Mouse (Mus musculus): ENCODE data around the gene Gm49661. TPM values are rescaled to one million over a fixed set of nuclear protein-coding genes. Genes with fewer than 3 reads are reported as not detected.

The Gm49661 gene
- not detected in 2 replicates for polyA plus RNA-seq (2014; fragmentation: Nextera tagmentation; extraction: Ambion mirVana)

GRCm38 (mm10) chr8:84969241-84970134, at the start of gene Gm49661, which contains the start of the genes Prdx2 and Rnaseh2a:
Gene Gm49661, minus strand, starts transcription at chr8:84969433.
Gene Prdx2, plus strand, starts transcription at chr8:84969587.
Gene Rnaseh2a, minus strand, starts transcription at chr8:84969767.
- Histone ChIP-seq H3K9me3 (replicated peaks; ENCODE audit: control insufficient read depth, low read length) (no peaks in the 10 kb centered on the region), H3K27me3 (ENCODE audit: control insufficient read depth, insufficient read depth, low read length) (no peaks in the 10 kb centered on the region), H3K36me3 (replicated peaks; ENCODE audit: control insufficient read depth, insufficient read depth, low read depth, low read length) (peaks cover 3% of the 10 kb centered on the region), H3K9ac (replicated peaks; ENCODE audit: low read length) (peak within 1 kb of the TSS; percentile 97), H3K4me2 (ENCODE audit: low read depth, low read length) (peak within 1 kb of the TSS; percentile 86), H3K27ac (replicated peaks; ENCODE audit: low read depth, low read length) (peak within 1 kb of the TSS; percentile 78), H3K4me3 (ENCODE audit: low read depth, low read length) (peak within 1 kb of the TSS; percentile 63), H3K4me1 (ENCODE audit: control insufficient read depth, insufficient read depth, low read length) (peaks cover 7% of the 10 kb centered on the region)
- under 1% methylated on average over 49 of the region's 56 CpGs for WGBS
- ATAC-seq (replicated peaks; ENCODE audit: insufficient number of reproducible peaks, low FRiP score, low TSS enrichment, low read depth) (peak; percentile 53), DNase-seq (ENCODE audit: low spot score) (peak; percentile 81)

- ATAC-seq (replicated peaks; ENCODE audit: insufficient number of reproducible peaks, low FRiP score, low TSS enrichment, low read depth) (no peak), DNase-seq (ENCODE audit: low spot score) (no peak)
- Histone ChIP-seq H3K9me3 (replicated peaks; ENCODE audit: control insufficient read depth, low read length) (no peaks in the 10 kb centered on the region), H3K9ac (replicated peaks; ENCODE audit: low read length) (no peak overlapping the region), H3K27ac (replicated peaks; ENCODE audit: low read depth, low read length) (no peak overlapping the region), H3K4me1 (ENCODE audit: control insufficient read depth, insufficient read depth, low read length) (no peaks in the 10 kb centered on the region; the same call in 1 of the 2 replicates), H3K36me3 (replicated peaks; ENCODE audit: control insufficient read depth, insufficient read depth, low read depth, low read length) (no peaks in the 10 kb centered on the region; the same call in 1 of the 2 replicates), H3K27me3 (ENCODE audit: control insufficient read depth, insufficient read depth, low read length) (peaks cover 9% of the 10 kb centered on the region), H3K4me3 (ENCODE audit: low read depth, low read length) (no peak overlapping the region), H3K4me2 (ENCODE audit: low read depth, low read length) (no peak overlapping the region)
- WGBS: 31% methylated on average over 5 of the region's 5 CpGs
Observed at GRCm38 (mm10) chr8:85017209-85017608, 48.0 kb upstream of the Gm49661 start.

- H3K4me2 ChIP-seq (ENCODE audit: low read depth, low read length): no peak overlapping the region
- H3K27ac ChIP-seq (replicated peaks; ENCODE audit: low read depth, low read length): no peak overlapping the region
- DNase-seq (ENCODE audit: low spot score) (no peak), ATAC-seq (replicated peaks; ENCODE audit: insufficient number of reproducible peaks, low FRiP score, low TSS enrichment, low read depth) (no peak)
- 65% methylated on average over 10 of the region's 10 CpGs for WGBS
- no peak overlapping the region for H3K4me3 ChIP-seq (ENCODE audit: low read depth, low read length)
- peaks cover 10% of the 10 kb centered on the region for H3K27me3 ChIP-seq (ENCODE audit: control insufficient read depth, insufficient read depth, low read length)
- no peak overlapping the region for H3K9ac ChIP-seq (replicated peaks; ENCODE audit: low read length)
- H3K36me3 ChIP-seq (replicated peaks; ENCODE audit: control insufficient read depth, insufficient read depth, low read depth, low read length): no peaks in the 10 kb centered on the region; the same call in 1 of the 2 replicates
- no peaks in the 10 kb centered on the region for H3K9me3 ChIP-seq (replicated peaks; ENCODE audit: control insufficient read depth, low read length)
- no peaks in the 10 kb centered on the region; the same call in 1 of the 2 replicates for H3K4me1 ChIP-seq (ENCODE audit: control insufficient read depth, insufficient read depth, low read length)
Observed at GRCm38 (mm10) chr8:85016724-85017123, 47.5 kb upstream of the Gm49661 start.

GRCm38 (mm10) chr8:85014431-85014830, 45.2 kb upstream of the Gm49661 start, which contains the start of gene Best2:
Gene Best2, minus strand, starts transcription at chr8:85014531.
- Histone ChIP-seq H3K4me2 (ENCODE audit: low read depth, low read length) (peak within 1 kb of the TSS; percentile 47), H3K36me3 (replicated peaks; ENCODE audit: control insufficient read depth, insufficient read depth, low read depth, low read length) (no peaks in the 10 kb centered on the region; the same call in 1 of the 2 replicates), H3K4me3 (ENCODE audit: low read depth, low read length) (0 out of 2 replicates have a peak within 1 kb of the TSS, but pooled peaks have one; percentile 14), H3K9ac (replicated peaks; ENCODE audit: low read length) (peak within 1 kb of the TSS; percentile 51; the same call in 1 of the 2 replicates), H3K27me3 (ENCODE audit: control insufficient read depth, insufficient read depth, low read length) (peaks cover 19% of the 10 kb centered on the region), H3K4me1 (ENCODE audit: control insufficient read depth, insufficient read depth, low read length) (no peaks in the 10 kb centered on the region; the same call in 1 of the 2 replicates), H3K27ac (replicated peaks; ENCODE audit: low read depth, low read length) (no peak within 1 kb of the TSS), H3K9me3 (replicated peaks; ENCODE audit: control insufficient read depth, low read length) (no peaks in the 10 kb centered on the region)
- DNase-seq (ENCODE audit: low spot score) (no peak), ATAC-seq (replicated peaks; ENCODE audit: insufficient number of reproducible peaks, low FRiP score, low TSS enrichment, low read depth) (no peak)
- 46% methylated on average over 2 of the region's 2 CpGs for WGBS

GRCm38 (mm10) chr8:85013230-85013840, 44.1 kb upstream of the Gm49661 start:
- peak overlapping the region; percentile 47 for H3K4me2 ChIP-seq (ENCODE audit: low read depth, low read length)
- 7% methylated on average over 26 of the region's 26 CpGs for WGBS
- no peaks in the 10 kb centered on the region for H3K36me3 ChIP-seq (replicated peaks; ENCODE audit: control insufficient read depth, insufficient read depth, low read depth, low read length)
- no peaks in the 10 kb centered on the region; the same call in 1 of the 2 replicates for H3K4me1 ChIP-seq (ENCODE audit: control insufficient read depth, insufficient read depth, low read length)
- no peak overlapping the region for H3K27ac ChIP-seq (replicated peaks; ENCODE audit: low read depth, low read length)
- 0 out of 2 replicates have a peak overlapping the region, but pooled peaks have one; percentile 14 for H3K4me3 ChIP-seq (ENCODE audit: low read depth, low read length)
- H3K27me3 ChIP-seq (ENCODE audit: control insufficient read depth, insufficient read depth, low read length): peaks cover 19% of the 10 kb centered on the region
- peak overlapping the region; percentile 51; the same call in 1 of the 2 replicates for H3K9ac ChIP-seq (replicated peaks; ENCODE audit: low read length)
- DNase-seq (ENCODE audit: low spot score) (peak; percentile 86), ATAC-seq (replicated peaks; ENCODE audit: insufficient number of reproducible peaks, low FRiP score, low TSS enrichment, low read depth) (no peak)
- H3K9me3 ChIP-seq (replicated peaks; ENCODE audit: control insufficient read depth, low read length): no peaks in the 10 kb centered on the region

- no peaks in the 10 kb centered on the region for H3K9me3 ChIP-seq (replicated peaks; ENCODE audit: control insufficient read depth, low read length)
- no peak for DNase-seq (ENCODE audit: low spot score)
- no peak overlapping the region for H3K4me3 ChIP-seq (ENCODE audit: low read depth, low read length)
- H3K36me3 ChIP-seq (replicated peaks; ENCODE audit: control insufficient read depth, insufficient read depth, low read depth, low read length): no peaks in the 10 kb centered on the region
- no peaks in the 10 kb centered on the region; the same call in 1 of the 2 replicates for H3K4me1 ChIP-seq (ENCODE audit: control insufficient read depth, insufficient read depth, low read length)
- H3K9ac ChIP-seq (replicated peaks; ENCODE audit: low read length): no peak overlapping the region
- H3K4me2 ChIP-seq (ENCODE audit: low read depth, low read length): no peak overlapping the region
- ATAC-seq (replicated peaks; ENCODE audit: insufficient number of reproducible peaks, low FRiP score, low TSS enrichment, low read depth): no peak
- peaks cover 26% of the 10 kb centered on the region for H3K27me3 ChIP-seq (ENCODE audit: control insufficient read depth, insufficient read depth, low read length)
- no peak overlapping the region for H3K27ac ChIP-seq (replicated peaks; ENCODE audit: low read depth, low read length)
- 18% methylated on average over 28 of the region's 28 CpGs for WGBS
Observed at GRCm38 (mm10) chr8:85011242-85011641, 42.0 kb upstream of the Gm49661 start.

GRCm38 (mm10) chr8:85007686-85008085, 38.5 kb upstream of the Gm49661 start:
- DNase-seq (ENCODE audit: low spot score) (no peak), ATAC-seq (replicated peaks; ENCODE audit: insufficient number of reproducible peaks, low FRiP score, low TSS enrichment, low read depth) (no peak)
- H3K4me1 ChIP-seq (ENCODE audit: control insufficient read depth, insufficient read depth, low read length): no peaks in the 10 kb centered on the region
- no peaks in the 10 kb centered on the region for H3K9me3 ChIP-seq (replicated peaks; ENCODE audit: control insufficient read depth, low read length)
- H3K4me3 ChIP-seq (ENCODE audit: low read depth, low read length): no peak overlapping the region
- H3K27ac ChIP-seq (replicated peaks; ENCODE audit: low read depth, low read length): no peak overlapping the region
- H3K36me3 ChIP-seq (replicated peaks; ENCODE audit: control insufficient read depth, insufficient read depth, low read depth, low read length): no peaks in the 10 kb centered on the region
- WGBS: 19% methylated on average over 25 of the region's 25 CpGs
- H3K27me3 ChIP-seq (ENCODE audit: control insufficient read depth, insufficient read depth, low read length): peaks cover 20% of the 10 kb centered on the region
- H3K9ac ChIP-seq (replicated peaks; ENCODE audit: low read length): no peak overlapping the region
- H3K4me2 ChIP-seq (ENCODE audit: low read depth, low read length): no peak overlapping the region
